Mouse (Mus musculus) intestine, embryonic 15.5 days (tissue): ENCODE data around the gene Fam3b. TPM values are rescaled to one million over a fixed set of nuclear protein-coding genes. Genes with fewer than 3 reads are reported as not detected.

Experiments used
- ATAC-seq: fragments of 200-750 bp; cut with Nextera tagmentation; 2 replicates; pipeline ENCODE4 v1.8.0; 2017; ENCODE audit warnings: moderate TSS enrichment, moderate library complexity
- H3K27ac ChIP-seq: fragments of 300-500 bp; sonication (generic); 2 replicates; pipeline ENCODE4 v1.5.1; 2015; ENCODE audit warnings: mild to moderate bottlenecking, inconsistent platforms
- H3K27me3 ChIP-seq: fragments of 300-500 bp; sonication (generic); replicated peaks from 2 replicates; pipeline ENCODE4 v1.6.1; 2015; ENCODE audit warnings: inconsistent platforms
- H3K36me3 ChIP-seq: fragments of 300-500 bp; sonication (generic); 2 replicates; pipeline ENCODE4 v1.6.1; 2015; ENCODE audit warnings: inconsistent platforms
- H3K4me1 ChIP-seq: fragments of 300-500 bp; sonication (generic); replicated peaks from 2 replicates; pipeline ENCODE4 v1.6.1; 2015; ENCODE audit warnings: inconsistent platforms
- H3K4me2 ChIP-seq: fragments of 300-500 bp; sonication (generic); replicated peaks from 2 replicates; pipeline ENCODE4 v1.6.1; 2015; ENCODE audit warnings: mild to moderate bottlenecking, inconsistent platforms
- H3K4me3 ChIP-seq: fragments of 300-500 bp; sonication (generic); replicated peaks from 2 replicates; pipeline ENCODE4 v1.5.1; 2015; ENCODE audit warnings: inconsistent platforms
- H3K9ac ChIP-seq: fragments of 300-500 bp; sonication (generic); 2 replicates; pipeline ENCODE4 v1.6.1; 2015; ENCODE audit warnings: inconsistent platforms
- H3K9me3 ChIP-seq: fragments of 300-500 bp; sonication (generic); 2 replicates; pipeline ENCODE4 v1.6.1; 2016; ENCODE audit warnings: inconsistent platforms
- WGBS: fragments of 180-500 bp; shearing (Covaris S2); methylation state at CpG from one replicate; pipeline ENCODE4 v1.1.7; 2015; 5-methylcytosine and 5-hydroxymethylcytosine counted together
- polyA plus RNA-seq: library from polyadenylated mRNA; unstranded; fragments of >200 nt; fragmentation: Nextera tagmentation; extraction: Ambion mirVana; gene quantifications from 2 replicates; pipeline ENCODE4 v1.2.1, GENCODE M21; 2015

The Fam3b gene
- polyA plus RNA-seq, 1 experiment from 2014 or later = 0.85 TPM

GRCm38 (mm10) chr16:97512347-97512751 lies 2.3 kb downstream of the Fam3b start:
- Histone ChIP-seq H3K27me3 (no peaks in the 10 kb centered on the region), H3K4me3 (no peak overlapping the region), H3K9ac (no peak overlapping the region), H3K36me3 (no peaks in the 10 kb centered on the region), H3K9me3 (no peaks in the 10 kb centered on the region), H3K4me2 (no peak overlapping the region), H3K27ac (no peak overlapping the region), H3K4me1 (no peaks in the 10 kb centered on the region)
- peak; percentile 26 for ATAC-seq
- 90% methylated on average over 12 of the region's 12 CpGs for WGBS

- no peak overlapping the region for H3K9ac ChIP-seq
- no peak overlapping the region for H3K4me3 ChIP-seq
- no peaks in the 10 kb centered on the region for H3K4me1 ChIP-seq
- H3K36me3 ChIP-seq = no peaks in the 10 kb centered on the region
- H3K27me3 ChIP-seq = no peaks in the 10 kb centered on the region
- no peak overlapping the region for H3K27ac ChIP-seq
- no peaks in the 10 kb centered on the region for H3K9me3 ChIP-seq
- no peak overlapping the region for H3K4me2 ChIP-seq
- ATAC-seq = no peak
These were observed 3.1 kb downstream of the Fam3b start for GRCm38 (mm10) chr16:97511495-97511894.

GRCm38 (mm10) chr16:97510849-97511248 lies 3.8 kb downstream of the Fam3b start:
- Histone ChIP-seq H3K4me3 (no peak overlapping the region), H3K9ac (no peak overlapping the region), H3K4me2 (no peak overlapping the region), H3K4me1 (no peaks in the 10 kb centered on the region), H3K36me3 (no peaks in the 10 kb centered on the region), H3K27ac (peak overlapping the region; percentile 46; the same call in 1 of the 2 replicates), H3K9me3 (no peaks in the 10 kb centered on the region), H3K27me3 (no peaks in the 10 kb centered on the region)
- ATAC-seq = peak; percentile 20; the same call in 1 of the 2 replicates
- WGBS = 19% methylated on average over 5 of the region's 5 CpGs

- Histone ChIP-seq H3K27ac (no peak overlapping the region), H3K9me3 (no peaks in the 10 kb centered on the region), H3K9ac (no peak overlapping the region), H3K4me2 (no peak overlapping the region), H3K4me1 (no peaks in the 10 kb centered on the region), H3K4me3 (no peak overlapping the region), H3K36me3 (no peaks in the 10 kb centered on the region), H3K27me3 (no peaks in the 10 kb centered on the region)
- ATAC-seq = no peak
These were observed 6.8 kb downstream of the Fam3b start for GRCm38 (mm10) chr16:97507783-97508182.

- peak; percentile 82 for ATAC-seq
- H3K4me2 ChIP-seq = no peak overlapping the region
- H3K27me3 ChIP-seq = no peaks in the 10 kb centered on the region
- H3K9ac ChIP-seq = no peak overlapping the region
- H3K36me3 ChIP-seq = no peaks in the 10 kb centered on the region
- no peaks in the 10 kb centered on the region for H3K4me1 ChIP-seq
- no peak overlapping the region for H3K4me3 ChIP-seq
- WGBS = 74% methylated on average over 3 of the region's 3 CpGs
- H3K27ac ChIP-seq = no peak overlapping the region
- no peaks in the 10 kb centered on the region for H3K9me3 ChIP-seq
These were observed 9.8 kb downstream of the Fam3b start for GRCm38 (mm10) chr16:97504793-97505192.

- no peak overlapping the region for H3K27ac ChIP-seq
- H3K9ac ChIP-seq = no peak overlapping the region
- no peaks in the 10 kb centered on the region for H3K27me3 ChIP-seq
- H3K4me2 ChIP-seq = no peak overlapping the region
- no peaks in the 10 kb centered on the region for H3K36me3 ChIP-seq
- H3K4me3 ChIP-seq = no peak overlapping the region
- no peaks in the 10 kb centered on the region for H3K9me3 ChIP-seq
- no peaks in the 10 kb centered on the region for H3K4me1 ChIP-seq
- 75% methylated on average over 3 of the region's 3 CpGs for WGBS
- ATAC-seq = no peak
These were observed 10.8 kb downstream of the Fam3b start for GRCm38 (mm10) chr16:97503849-97504248.

- Histone ChIP-seq H3K9me3 (no peaks in the 10 kb centered on the region), H3K36me3 (no peaks in the 10 kb centered on the region), H3K4me3 (no peak overlapping the region), H3K27ac (no peak overlapping the region), H3K9ac (no peak overlapping the region), H3K27me3 (no peaks in the 10 kb centered on the region), H3K4me2 (no peak overlapping the region), H3K4me1 (no peaks in the 10 kb centered on the region)
- ATAC-seq = no peak
- WGBS = 82% methylated on average over 7 of the region's 7 CpGs
These were observed 13.7 kb downstream of the Fam3b start for GRCm38 (mm10) chr16:97500901-97501300.

- H3K36me3 ChIP-seq = no peaks in the 10 kb centered on the region
- no peak overlapping the region for H3K4me3 ChIP-seq
- no peak overlapping the region for H3K4me2 ChIP-seq
- WGBS = 84% methylated on average over 7 of the region's 7 CpGs
- no peak overlapping the region for H3K9ac ChIP-seq
- no peak overlapping the region for H3K27ac ChIP-seq
- no peaks in the 10 kb centered on the region for H3K4me1 ChIP-seq
- no peaks in the 10 kb centered on the region for H3K27me3 ChIP-seq
- H3K9me3 ChIP-seq = no peaks in the 10 kb centered on the region
- no peak for ATAC-seq
These were observed 15.2 kb downstream of the Fam3b start for GRCm38 (mm10) chr16:97499450-97499849.

- H3K4me2 ChIP-seq = no peak overlapping the region
- H3K9me3 ChIP-seq = no peaks in the 10 kb centered on the region
- H3K4me1 ChIP-seq = no peaks in the 10 kb centered on the region
- 88% methylated on average over 3 of the region's 3 CpGs for WGBS
- H3K9ac ChIP-seq = no peak overlapping the region
- no peaks in the 10 kb centered on the region for H3K36me3 ChIP-seq
- ATAC-seq = peak; percentile 68
- no peak overlapping the region for H3K27ac ChIP-seq
- no peaks in the 10 kb centered on the region for H3K27me3 ChIP-seq
- no peak overlapping the region for H3K4me3 ChIP-seq
These were observed 16.5 kb downstream of the Fam3b start for GRCm38 (mm10) chr16:97498139-97498538.

- Histone ChIP-seq H3K4me1 (no peaks in the 10 kb centered on the region), H3K9ac (no peak overlapping the region), H3K27me3 (no peaks in the 10 kb centered on the region), H3K4me2 (no peak overlapping the region), H3K36me3 (no peaks in the 10 kb centered on the region), H3K27ac (no peak overlapping the region), H3K9me3 (no peaks in the 10 kb centered on the region), H3K4me3 (no peak overlapping the region)
- peak; percentile 92 for ATAC-seq
- 33% methylated on average over 5 of the region's 5 CpGs for WGBS
These were observed 16.9 kb downstream of the Fam3b start for GRCm38 (mm10) chr16:97497682-97498081.

GRCm38 (mm10) chr16:97496026-97496425 lies 18.6 kb downstream of the Fam3b start:
- Histone ChIP-seq H3K9ac (no peak overlapping the region), H3K27ac (no peak overlapping the region; the same call in 1 of the 2 replicates), H3K9me3 (no peaks in the 10 kb centered on the region), H3K4me2 (no peak overlapping the region), H3K27me3 (no peaks in the 10 kb centered on the region), H3K4me3 (no peak overlapping the region), H3K4me1 (no peaks in the 10 kb centered on the region), H3K36me3 (no peaks in the 10 kb centered on the region)
- ATAC-seq = no peak
- WGBS = 36% methylated on average over 3 of the region's 3 CpGs

GRCm38 (mm10) chr16:97492369-97492768 lies 22.2 kb downstream of the Fam3b start:
- peak; percentile 32; the same call in 1 of the 2 replicates for ATAC-seq

GRCm38 (mm10) chr16:97478655-97479054 lies 36.0 kb downstream of the Fam3b start:
- Histone ChIP-seq H3K4me3 (no peak overlapping the region), H3K4me2 (no peak overlapping the region), H3K9ac (no peak overlapping the region), H3K36me3 (no peaks in the 10 kb centered on the region), H3K4me1 (no peaks in the 10 kb centered on the region), H3K27ac (no peak overlapping the region), H3K27me3 (no peaks in the 10 kb centered on the region), H3K9me3 (no peaks in the 10 kb centered on the region)
- 76% methylated on average over 2 of the region's 2 CpGs for WGBS
- ATAC-seq = no peak

More at GRCm38 (mm10) chr16:97492369-97492768, 22.2 kb downstream of the Fam3b start:
- Histone ChIP-seq H3K4me2 (no peak overlapping the region), H3K9ac (no peak overlapping the region), H3K4me3 (no peak overlapping the region), H3K4me1 (no peaks in the 10 kb centered on the region), H3K27ac (no peak overlapping the region), H3K9me3 (no peaks in the 10 kb centered on the region), H3K36me3 (no peaks in the 10 kb centered on the region), H3K27me3 (no peaks in the 10 kb centered on the region)
- 57% methylated on average over 1 of the region's 1 CpGs for WGBS
